Mouse (Mus musculus) stomach, embryonic 15.5 days (tissue): ENCODE measurements at regions not wholly inside any gene's neighbourhood (a gene's known extent, or its start where the extent isn't known, plus 50 kb on each side); places are given as distances from the start of the nearest gene placed in this dataset.

Experiments
- ATAC-seq: fragments of 200-750 bp; cut with Nextera tagmentation; 2 replicates; pipeline ENCODE4 v1.8.0; 2017; ENCODE audit warnings: low read depth, moderate number of reproducible peaks, moderate TSS enrichment; ENCODE audit not compliant: insufficient read depth, low FRiP score
- H3K27ac ChIP-seq: fragments of 300-500 bp; sonication (generic); 2 replicates; pipeline ENCODE4 v1.5.1; 2015; ENCODE audit warnings: mild to moderate bottlenecking, inconsistent platforms
- H3K27me3 ChIP-seq: fragments of 300-500 bp; sonication (generic); replicated peaks from 2 replicates; pipeline ENCODE4 v1.6.1; 2015; ENCODE audit warnings: inconsistent platforms
- H3K36me3 ChIP-seq: fragments of 300-500 bp; sonication (generic); 2 replicates; pipeline ENCODE4 v1.6.1; 2015; ENCODE audit warnings: inconsistent platforms
- H3K4me1 ChIP-seq: fragments of 300-500 bp; sonication (generic); 2 replicates; pipeline ENCODE4 v1.6.1; 2015; ENCODE audit warnings: inconsistent platforms
- H3K4me2 ChIP-seq: fragments of 300-500 bp; sonication (generic); 2 replicates; pipeline ENCODE4 v1.6.1; 2015; ENCODE audit warnings: mild to moderate bottlenecking, inconsistent platforms
- H3K4me3 ChIP-seq: fragments of 300-500 bp; sonication (generic); replicated peaks from 2 replicates; pipeline ENCODE4 v1.5.1; 2015; ENCODE audit warnings: inconsistent platforms
- H3K9ac ChIP-seq: fragments of 300-500 bp; sonication (generic); 2 replicates; pipeline ENCODE4 v1.6.1; 2015; ENCODE audit warnings: inconsistent platforms
- H3K9me3 ChIP-seq: fragments of 300-500 bp; sonication (generic); 2 replicates; pipeline ENCODE4 v1.6.1; 2016; ENCODE audit warnings: inconsistent platforms
- WGBS: fragments of 180-500 bp; shearing (Covaris S2); methylation state at CpG from one replicate; pipeline ENCODE4 v1.1.7; 2015; 5-methylcytosine and 5-hydroxymethylcytosine counted together

- Histone ChIP-seq H3K27me3 (no peaks in the 10 kb centered on the region), H3K4me3 (no peak overlapping the region), H3K27ac (no peak overlapping the region; the same call in 1 of the 2 replicates), H3K9me3 (no peaks in the 10 kb centered on the region), H3K9ac (no peak overlapping the region), H3K4me2 (no peak overlapping the region), H3K4me1 (peaks cover 9% of the 10 kb centered on the region; the same call in 1 of the 2 replicates), H3K36me3 (no peaks in the 10 kb centered on the region)
- no peak for ATAC-seq
- whole genome bisulfite sequencing, result 80% methylated on average over 6 of the region's 6 CpGs
These were observed 97.4 kb upstream of the Tnp1 start for GRCm38 (mm10) chr1:73113137-73113536.

- Histone ChIP-seq H3K27ac (no peak overlapping the region), H3K9ac (no peak overlapping the region), H3K4me3 (no peak overlapping the region), H3K4me1 (0 out of 2 replicates have a peak, but pooled peaks cover 9% of the 10 kb centered on the region), H3K36me3 (no peaks in the 10 kb centered on the region), H3K27me3 (no peaks in the 10 kb centered on the region), H3K4me2 (no peak overlapping the region), H3K9me3 (no peaks in the 10 kb centered on the region)
- WGBS, result 61% methylated on average over 3 of the region's 3 CpGs
- no peak for ATAC-seq
These were observed 97.0 kb upstream of the Tnp1 start for GRCm38 (mm10) chr1:73112711-73113110.

GRCm38 (mm10) chr1:73111911-73112310 lies 96.2 kb upstream of the Tnp1 start:
- no peaks in the 10 kb centered on the region for H3K9me3 ChIP-seq
- H3K4me2 ChIP-seq, result no peak overlapping the region
- no peak for ATAC-seq
- no peak overlapping the region for H3K4me3 ChIP-seq
- H3K4me1 ChIP-seq, result 0 out of 2 replicates have a peak, but pooled peaks cover 8% of the 10 kb centered on the region
- WGBS, result 86% methylated on average over 5 of the region's 5 CpGs
- no peaks in the 10 kb centered on the region for H3K36me3 ChIP-seq
- H3K27ac ChIP-seq, result no peak overlapping the region
- H3K27me3 ChIP-seq, result no peaks in the 10 kb centered on the region
- no peak overlapping the region for H3K9ac ChIP-seq

GRCm38 (mm10) chr1:73105856-73106463 lies 90.3 kb upstream of the Tnp1 start:
- H3K9ac ChIP-seq, result no peak overlapping the region
- no peak overlapping the region for H3K4me3 ChIP-seq
- H3K4me2 ChIP-seq, result no peak overlapping the region
- H3K4me1 ChIP-seq, result no peaks in the 10 kb centered on the region
- no peaks in the 10 kb centered on the region for H3K36me3 ChIP-seq
- no peak overlapping the region for H3K27ac ChIP-seq
- no peaks in the 10 kb centered on the region for H3K27me3 ChIP-seq
- H3K9me3 ChIP-seq, result no peaks in the 10 kb centered on the region
- ATAC-seq, result no peak
- WGBS, result 78% methylated on average over 4 of the region's 4 CpGs

GRCm38 (mm10) chr1:73097645-73098440 lies 82.1 kb upstream of the Tnp1 start:
- H3K4me2 ChIP-seq, result no peak overlapping the region
- no peak overlapping the region for H3K9ac ChIP-seq
- H3K4me3 ChIP-seq, result no peak overlapping the region
- no peaks in the 10 kb centered on the region for H3K4me1 ChIP-seq
- no peaks in the 10 kb centered on the region for H3K9me3 ChIP-seq
- 70% methylated on average over 6 of the region's 6 CpGs for WGBS
- H3K36me3 ChIP-seq, result no peaks in the 10 kb centered on the region
- H3K27ac ChIP-seq, result no peak overlapping the region
- no peak; the same call in 1 of the 2 replicates for ATAC-seq
- no peaks in the 10 kb centered on the region for H3K27me3 ChIP-seq

- Histone ChIP-seq H3K27me3 (no peaks in the 10 kb centered on the region), H3K4me2 (no peak overlapping the region), H3K4me1 (peaks cover 10% of the 10 kb centered on the region; the same call in 1 of the 2 replicates), H3K36me3 (no peaks in the 10 kb centered on the region), H3K4me3 (no peak overlapping the region), H3K9ac (no peak overlapping the region), H3K27ac (0 out of 2 replicates have a peak overlapping the region, but pooled peaks have one; percentile 16), H3K9me3 (no peaks in the 10 kb centered on the region)
- WGBS, result 25% methylated on average over 3 of the region's 3 CpGs
- no peak for ATAC-seq
These were observed 73.9 kb upstream of the Tnp1 start for GRCm38 (mm10) chr1:73089636-73090035.

- Histone ChIP-seq H3K9me3 (no peaks in the 10 kb centered on the region), H3K27ac (0 out of 2 replicates have a peak overlapping the region, but pooled peaks have one; percentile 9)
- WGBS, result 27% methylated on average over 2 of the region's 2 CpGs
These were observed 72.8 kb upstream of the Tnp1 start for GRCm38 (mm10) chr1:73088494-73088893.

GRCm38 (mm10) chr1:73084946-73085345 lies 69.2 kb upstream of the Tnp1 start:
- Histone ChIP-seq H3K9ac (no peak overlapping the region), H3K9me3 (no peaks in the 10 kb centered on the region), H3K27ac (no peak overlapping the region), H3K4me2 (no peak overlapping the region), H3K4me1 (peaks cover 10% of the 10 kb centered on the region; the same call in 1 of the 2 replicates), H3K27me3 (no peaks in the 10 kb centered on the region), H3K4me3 (no peak overlapping the region), H3K36me3 (no peaks in the 10 kb centered on the region)
- 41% methylated on average over 2 of the region's 2 CpGs for WGBS
- ATAC-seq, result no peak

More at GRCm38 (mm10) chr1:73088494-73088893, 72.8 kb upstream of the Tnp1 start:
- Histone ChIP-seq H3K9ac (no peak overlapping the region), H3K4me1 (peaks cover 10% of the 10 kb centered on the region; the same call in 1 of the 2 replicates), H3K4me3 (no peak overlapping the region), H3K4me2 (no peak overlapping the region), H3K27me3 (no peaks in the 10 kb centered on the region), H3K36me3 (no peaks in the 10 kb centered on the region)
- ATAC-seq, result no peak

GRCm38 (mm10) chr1:73083396-73083795 lies 67.7 kb upstream of the Tnp1 start:
- WGBS, result 57% methylated on average over 3 of the region's 3 CpGs
- ATAC-seq, result no peak
- Histone ChIP-seq H3K27me3 (no peaks in the 10 kb centered on the region), H3K27ac (no peak overlapping the region), H3K36me3 (no peaks in the 10 kb centered on the region), H3K4me2 (no peak overlapping the region), H3K4me1 (no peaks in the 10 kb centered on the region), H3K9me3 (no peaks in the 10 kb centered on the region), H3K9ac (no peak overlapping the region), H3K4me3 (no peak overlapping the region)

GRCm38 (mm10) chr1:73079518-73079917 lies 63.8 kb upstream of the Tnp1 start:
- H3K27me3 ChIP-seq, result no peaks in the 10 kb centered on the region
- 77% methylated on average over 2 of the region's 2 CpGs for WGBS
- H3K4me3 ChIP-seq, result no peak overlapping the region
- H3K9ac ChIP-seq, result no peak overlapping the region
- no peak for ATAC-seq
- H3K4me1 ChIP-seq, result no peaks in the 10 kb centered on the region
- H3K9me3 ChIP-seq, result no peaks in the 10 kb centered on the region
- H3K27ac ChIP-seq, result no peak overlapping the region
- no peak overlapping the region for H3K4me2 ChIP-seq
- H3K36me3 ChIP-seq, result no peaks in the 10 kb centered on the region

- Histone ChIP-seq H3K4me2 (no peak overlapping the region), H3K36me3 (no peaks in the 10 kb centered on the region), H3K4me1 (no peaks in the 10 kb centered on the region), H3K4me3 (no peak overlapping the region), H3K27me3 (no peaks in the 10 kb centered on the region), H3K27ac (no peak overlapping the region), H3K9ac (no peak overlapping the region), H3K9me3 (no peaks in the 10 kb centered on the region)
- 86% methylated on average over 4 of the region's 4 CpGs for WGBS
- ATAC-seq, result no peak
These were observed 61.4 kb upstream of the Tnp1 start for GRCm38 (mm10) chr1:73077156-73077555.

- Histone ChIP-seq H3K4me2 (no peak overlapping the region), H3K4me1 (no peaks in the 10 kb centered on the region), H3K27ac (no peak overlapping the region), H3K27me3 (no peaks in the 10 kb centered on the region), H3K9me3 (no peaks in the 10 kb centered on the region), H3K9ac (no peak overlapping the region), H3K36me3 (no peaks in the 10 kb centered on the region), H3K4me3 (no peak overlapping the region)
- 78% methylated on average over 6 of the region's 6 CpGs for WGBS
- no peak for ATAC-seq
These were observed 60.1 kb upstream of the Tnp1 start for GRCm38 (mm10) chr1:73075699-73076373.
